Mouse (Mus musculus): ENCODE results near the gene 1700003H04Rik.

GRCm38 (mm10) chr3:124623031-124623430, 42.1 kb upstream of the 1700003H04Rik start:
- TF ChIP-seq USF1 (IDR thresholded peaks at IDR 0.05; ENCODE audit: low read depth), result no peak
- no peak for TF ChIP-seq TCF3 (IDR thresholded peaks at IDR 0.05; ENCODE audit: insufficient read length, low read depth)
- no peak for TF ChIP-seq POLR2A (IDR thresholded peaks at IDR 0.05; ENCODE audit: insufficient read length, low read depth)
- TF ChIP-seq MYOD1 (IDR thresholded peaks at IDR 0.05; ENCODE audit: control insufficient read depth in 1 of 3, insufficient read length in 2 of 3, low read depth in 2 of 3), result no peak
- no peak for TF ChIP-seq E2F4 (IDR thresholded peaks at IDR 0.05; ENCODE audit: insufficient read depth)
- no peak for TF ChIP-seq MYOG (IDR thresholded peaks at IDR 0.05; ENCODE audit: control insufficient read depth in 1 of 3, insufficient read depth in 1 of 3, insufficient read length in 2 of 3, low read depth in 2 of 3)
- TF ChIP-seq POLR2AphosphoS2 (IDR thresholded peaks at IDR 0.05; ENCODE audit: insufficient read length, low read depth), result no peak
- TF ChIP-seq TCF12 (IDR thresholded peaks at IDR 0.05; ENCODE audit: insufficient read depth, poor library complexity, severe bottlenecking), result no peak
- TF ChIP-seq REST (IDR thresholded peaks at IDR 0.05; ENCODE audit: insufficient read depth, insufficient read length), result no peak

All from myocyte (in vitro differentiated cells).